Mouse (Mus musculus) layer of hippocampus, adult 9-11 months (tissue): Measurements from ENCODE around the gene Fnbp4.
"Not testable (repeated sequence)": the region's sequence is repeated elsewhere in the genome, so short reads cannot be mapped to it uniquely, and the experiment has no call there.

Experiments used
- DNase-seq: peaks from one replicate; pipeline ENCODE4 v3.0.0; 2022

Fnbp4 gene

DNA sequence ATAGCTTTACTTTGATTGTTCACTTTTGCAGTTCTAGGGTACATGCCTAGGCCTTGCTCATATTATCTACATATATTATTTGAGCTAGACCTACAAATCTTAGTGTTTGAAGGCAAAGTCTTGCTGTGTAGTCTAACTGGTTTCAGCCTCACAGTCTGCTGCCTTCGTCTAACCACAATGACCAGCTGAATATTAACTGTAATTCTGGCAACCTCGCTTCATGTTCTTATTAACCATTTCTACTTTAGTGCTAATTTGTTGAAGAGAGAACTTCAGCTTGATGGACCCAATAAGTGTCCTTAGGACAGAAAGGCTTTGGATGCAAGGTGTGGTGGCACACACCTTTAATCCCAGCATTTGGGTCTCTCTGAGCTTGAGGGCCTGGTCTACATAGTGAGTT lies 43.0 kb downstream of the Fnbp4 start:
- no peak for DNase-seq

DNA sequence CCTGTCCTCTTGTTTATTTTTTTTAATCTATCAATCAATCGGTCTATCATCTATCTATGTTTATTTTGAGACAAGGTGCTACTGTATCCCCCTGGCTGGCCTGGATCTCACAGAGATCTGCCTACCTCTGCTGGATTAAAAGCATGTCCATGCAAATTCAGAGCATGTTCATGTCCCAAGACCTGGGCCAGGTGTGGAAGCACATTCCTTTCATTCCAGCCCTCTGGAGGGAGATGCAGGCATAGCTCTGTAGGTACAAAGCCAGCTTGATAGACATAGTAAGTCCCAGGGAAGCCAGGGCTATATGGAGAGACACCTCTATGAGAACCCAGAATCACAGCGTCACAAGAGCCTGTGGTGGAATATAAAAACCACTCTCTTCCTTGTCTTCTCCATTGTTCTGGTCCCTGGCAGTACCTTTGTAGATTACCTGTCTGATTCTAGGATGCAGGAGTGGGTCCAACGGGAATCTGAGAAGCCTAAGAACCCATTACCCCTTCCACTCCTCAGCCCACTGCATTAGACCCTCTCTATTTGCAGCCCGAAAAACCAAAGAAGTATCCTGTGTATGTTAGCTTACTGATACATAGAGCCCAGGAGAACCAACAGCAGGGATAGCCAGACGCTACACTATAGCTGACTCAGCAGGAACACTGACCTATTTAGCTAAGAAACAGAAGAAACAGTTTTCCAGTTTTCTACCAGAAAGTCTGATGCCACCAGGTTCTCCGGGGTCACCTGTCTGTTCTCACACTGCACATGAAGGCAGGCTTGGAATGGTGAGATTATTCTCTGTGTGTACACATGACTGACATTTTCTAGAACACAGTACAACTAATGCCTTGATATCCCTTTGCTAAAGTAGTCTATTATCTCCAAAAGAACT lies 63.3 kb downstream of the Fnbp4 start:
- DNase-seq: no peak

DNA sequence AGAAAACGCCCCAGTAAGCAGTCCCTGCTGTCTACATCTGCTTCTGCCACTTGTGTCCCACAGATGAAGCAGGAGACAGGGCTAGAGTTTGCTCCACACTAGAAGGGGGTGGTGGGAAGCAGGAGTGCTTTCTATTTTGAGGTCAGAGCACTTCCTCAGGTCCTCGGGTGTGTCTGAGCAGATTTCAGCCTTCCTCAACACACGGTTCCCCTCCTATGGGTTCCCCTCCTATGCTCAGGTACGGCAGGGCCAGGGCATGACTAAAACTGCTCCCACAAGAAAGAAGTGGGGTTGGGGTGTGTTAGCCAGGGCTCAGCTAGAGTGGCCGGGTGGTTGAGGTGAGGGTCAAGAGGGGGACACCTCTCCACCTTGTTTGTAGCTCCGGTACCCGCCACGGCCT lies 65.6 kb downstream of the Fnbp4 start:
- DNase-seq: no peak

DNA sequence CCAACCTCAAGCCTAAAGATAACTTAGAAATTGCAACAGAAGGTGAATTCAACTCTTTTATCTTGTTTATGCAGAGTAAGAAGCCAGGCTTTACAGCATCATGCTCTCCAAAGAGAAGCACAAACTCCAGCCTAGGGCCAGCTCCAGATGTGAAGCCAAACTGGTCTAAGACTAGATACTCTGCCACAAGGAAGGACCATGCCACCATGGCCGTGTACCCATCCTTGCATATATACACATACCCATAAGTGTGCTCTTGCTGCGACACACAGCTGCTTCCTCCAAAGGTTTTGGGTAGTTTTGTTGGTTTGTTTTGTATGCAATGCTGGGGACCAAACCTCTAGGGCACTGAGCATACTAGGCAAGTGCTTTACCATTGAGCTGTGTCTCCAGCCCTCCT lies 70.1 kb downstream of the Fnbp4 start:
- no peak for DNase-seq

DNA sequence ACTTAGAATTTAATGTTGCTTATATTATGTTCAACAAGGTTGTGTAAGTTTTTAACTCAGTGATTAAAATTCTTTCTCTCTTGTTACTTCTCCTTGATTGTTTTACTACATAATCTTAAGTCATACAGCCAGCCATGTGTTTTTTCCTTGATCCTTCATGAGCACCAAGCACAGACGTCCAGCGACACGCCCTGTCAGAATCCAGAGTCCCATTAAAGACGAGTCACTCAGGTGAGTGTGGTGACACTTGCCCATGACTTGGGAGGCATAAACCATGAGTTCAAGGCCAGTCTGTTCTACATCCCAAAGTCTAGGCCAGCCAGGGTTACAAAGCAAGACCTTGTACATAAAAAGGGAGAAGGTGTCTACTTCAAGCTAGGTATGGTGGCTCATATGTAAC lies 71.0 kb downstream of the Fnbp4 start:
- no peak for DNase-seq

DNA sequence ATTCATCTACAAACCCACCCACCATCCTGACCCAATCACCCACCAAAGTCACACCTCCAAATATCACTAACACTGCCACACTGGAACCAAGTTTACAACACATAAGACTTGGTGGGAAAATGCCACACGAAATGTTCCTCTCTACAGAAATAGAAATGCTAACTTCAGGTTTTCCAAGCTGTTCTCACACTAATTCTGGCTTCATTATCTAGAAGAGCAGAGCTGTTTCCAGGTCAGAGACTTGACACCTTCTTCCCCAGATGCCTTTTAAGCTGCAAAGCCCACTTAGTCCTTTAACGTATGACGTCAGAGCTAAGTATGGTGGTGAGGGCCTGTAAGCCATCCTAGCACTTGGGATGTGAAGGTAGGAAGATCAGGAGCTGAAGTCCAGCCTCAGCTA lies 73.5 kb downstream of the Fnbp4 start:
- no peak for DNase-seq

DNA sequence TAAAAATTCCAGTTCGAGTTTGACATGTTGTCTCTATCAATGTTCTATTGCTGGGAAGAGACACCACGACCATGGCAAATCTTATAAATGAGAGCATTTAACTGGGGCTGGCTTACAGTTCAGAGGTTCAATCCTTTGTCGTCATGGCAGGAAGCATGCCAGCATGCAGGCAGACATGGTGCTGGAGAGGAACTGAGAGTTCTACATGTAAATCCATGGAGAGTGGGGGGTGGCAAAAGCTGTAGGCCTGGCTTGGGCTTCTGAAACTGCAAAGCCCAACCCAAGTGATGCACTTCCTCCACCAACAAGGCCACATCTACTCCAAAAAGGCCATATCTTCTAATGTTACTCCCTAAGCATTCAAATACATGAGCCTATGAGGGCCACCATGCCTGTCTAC lies 75.7 kb downstream of the Fnbp4 start:
- no peak for DNase-seq

DNA sequence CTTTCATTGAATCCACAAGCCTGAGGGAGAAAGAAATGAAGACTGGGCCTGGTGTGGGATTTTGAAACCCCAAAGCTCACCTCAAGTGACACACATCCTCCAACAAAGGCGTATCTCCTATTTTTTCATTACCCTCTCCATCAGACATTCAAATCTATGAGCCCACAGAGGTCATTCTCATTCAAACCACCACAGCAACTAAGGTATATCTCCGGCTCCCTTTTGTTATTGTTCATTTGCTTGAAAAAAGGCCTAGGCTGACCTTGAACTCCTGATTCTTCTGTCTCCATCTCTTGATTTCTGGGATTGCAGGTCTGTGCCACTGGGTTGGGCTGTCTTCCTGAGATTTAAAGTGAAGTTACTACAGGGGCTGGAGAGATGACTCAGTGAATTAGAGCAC lies 77.8 kb downstream of the Fnbp4 start:
- no peak for DNase-seq

DNA sequence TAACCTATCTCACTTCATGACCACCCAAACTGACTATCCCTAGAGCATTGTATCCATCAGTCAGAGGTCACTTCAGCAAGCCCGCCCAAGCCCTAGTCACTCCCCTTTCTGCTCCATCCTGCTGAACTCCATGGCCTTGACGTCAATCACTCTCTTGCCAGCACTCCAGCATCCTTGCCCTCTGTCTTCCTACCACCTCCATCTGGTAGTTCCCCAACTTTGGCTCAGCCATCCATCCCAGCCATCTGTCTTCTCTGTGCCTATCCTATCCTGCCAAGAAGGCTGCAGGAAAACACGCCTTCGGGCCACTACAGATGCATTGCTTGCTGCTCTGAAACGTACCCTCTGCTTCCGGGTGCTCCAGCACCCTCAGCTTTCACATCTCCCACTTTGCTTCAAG lies 78.6 kb downstream of the Fnbp4 start:
- DNase-seq: peak; percentile 74

DNA sequence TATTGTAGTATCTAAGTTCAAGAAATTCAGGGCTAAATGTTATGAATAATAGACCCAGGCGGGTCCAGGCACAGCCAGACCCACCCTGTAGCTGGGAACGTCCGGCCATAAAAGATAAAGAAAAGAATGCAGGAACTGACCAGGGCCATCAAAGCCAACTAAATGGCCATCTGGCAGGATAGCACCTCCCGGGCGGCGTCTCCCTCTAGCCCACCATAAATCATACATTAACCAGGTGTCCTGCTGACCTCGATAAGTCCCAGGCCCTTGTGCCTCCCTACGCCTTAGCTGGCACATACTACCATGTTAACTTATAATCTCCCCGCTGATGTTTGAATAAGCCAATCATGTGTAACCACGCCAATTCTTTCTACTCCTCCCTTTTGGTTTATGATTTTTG lies 79.4 kb downstream of the Fnbp4 start:
- DNase-seq: not testable (repeated sequence)

DNA sequence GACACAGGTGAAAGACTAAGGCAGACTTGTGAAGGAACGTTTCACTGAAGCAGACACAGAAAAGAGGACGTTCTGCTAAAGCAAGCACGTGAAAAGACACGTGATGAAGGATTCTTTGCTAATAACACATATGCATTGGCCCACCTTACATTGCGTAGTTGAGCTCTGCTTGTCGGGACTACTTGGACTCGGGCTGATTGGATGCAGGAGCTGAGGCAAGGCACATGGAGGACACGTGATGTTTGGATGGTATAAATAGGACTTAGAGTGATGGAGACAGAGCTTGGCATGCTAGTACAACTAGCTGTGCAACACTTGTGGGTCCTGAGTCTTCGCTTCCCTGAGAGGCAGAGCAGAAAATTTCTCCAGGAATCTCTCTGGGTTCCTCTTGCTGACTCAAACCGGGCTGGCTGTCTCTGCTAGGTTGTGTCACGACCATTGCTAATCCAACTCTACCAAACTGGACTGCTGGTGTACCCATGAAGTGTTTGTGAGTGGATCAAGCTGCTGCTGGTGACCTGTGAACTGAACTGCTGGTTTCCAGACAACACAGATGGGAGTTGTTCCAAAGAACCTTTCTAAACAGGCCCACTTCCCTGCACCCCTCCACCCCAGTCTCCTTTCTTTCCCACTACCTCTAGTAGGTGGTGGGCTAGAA lies 80.5 kb downstream of the Fnbp4 start:
- no peak for DNase-seq

DNA sequence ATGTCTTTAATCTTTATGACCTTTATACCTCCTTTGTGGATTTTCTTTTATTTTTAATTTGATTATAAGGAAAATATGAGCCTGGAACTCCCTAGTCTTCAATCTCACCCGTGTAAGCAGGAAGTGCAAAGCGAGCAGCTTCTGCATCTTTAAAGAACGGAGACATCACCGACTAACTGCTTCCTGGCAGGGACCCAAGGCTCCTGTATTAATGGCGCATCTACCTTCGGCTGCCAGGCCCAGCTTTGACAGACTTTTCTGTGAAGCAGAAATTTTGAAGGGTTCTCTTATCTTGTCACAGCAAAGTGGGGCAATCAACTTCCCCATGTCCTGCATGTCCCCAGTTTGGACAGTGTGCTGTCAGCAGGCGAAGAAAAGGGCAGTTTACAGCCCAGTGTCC lies 83.6 kb downstream of the Fnbp4 start:
- no peak for DNase-seq
